Mouse (Mus musculus) stomach, postnatal 0 days (tissue): Measurements from ENCODE around the gene Bahcc1. TPM values are rescaled to one million over a fixed set of nuclear protein-coding genes. Genes with fewer than 3 reads are reported as not detected.

Experiments
- ATAC-seq: fragments of 200-750 bp; cut with Nextera tagmentation; 2 replicates; pipeline ENCODE4 v1.8.0; 2017; ENCODE audit not compliant: low FRiP score, low TSS enrichment
- DNase-seq: peaks from one replicate; pipeline ENCODE4 v3.0.0-alpha.2; 2016; ENCODE audit warnings: low spot score
- H3K27ac ChIP-seq: fragments of 300-500 bp; sonication (generic); replicated peaks from 2 replicates; pipeline ENCODE4 v1.5.1; 2014; ENCODE audit warnings: mild to moderate bottlenecking, control low read depth
- H3K27me3 ChIP-seq: fragments of 300-500 bp; sonication (generic); 2 replicates; pipeline ENCODE4 v1.6.1; 2014; ENCODE audit warnings: low read length; ENCODE audit not compliant: control insufficient read depth, insufficient read depth
- H3K36me3 ChIP-seq: fragments of 300-500 bp; sonication (generic); 2 replicates; pipeline ENCODE4 v1.6.1; 2014; ENCODE audit warnings: low read length, mixed read lengths; ENCODE audit not compliant: control insufficient read depth, insufficient read depth
- H3K4me1 ChIP-seq: fragments of 300-500 bp; sonication (generic); replicated peaks from 2 replicates; pipeline ENCODE4 v1.6.1; 2014; ENCODE audit warnings: antibody characterized with exemption; ENCODE audit not compliant: control insufficient read depth, insufficient read depth
- H3K4me2 ChIP-seq: fragments of 300-500 bp; sonication (generic); replicated peaks from 2 replicates; pipeline ENCODE4 v1.6.1; 2014; ENCODE audit warnings: low read depth, mild to moderate bottlenecking, control low read depth, moderate library complexity
- H3K4me3 ChIP-seq: fragments of 300-500 bp; sonication (generic); 2 replicates; pipeline ENCODE4 v1.5.1; 2014; ENCODE audit warnings: low read depth, low read length, control low read depth
- H3K9ac ChIP-seq: fragments of 300-500 bp; sonication (generic); 2 replicates; pipeline ENCODE4 v1.6.1; 2014; ENCODE audit warnings: mild to moderate bottlenecking, low read length, control low read depth, mixed read lengths
- H3K9me3 ChIP-seq: fragments of 300-500 bp; sonication (generic); 2 replicates; pipeline ENCODE4 v1.6.1; 2016; ENCODE audit warnings: low read length; ENCODE audit not compliant: control insufficient read depth
- CTCF ChIP-seq: IDR thresholded peaks from 2 replicates; pipeline ENCODE4 v1.5.1; 2016; ENCODE audit warnings: antibody characterized with exemption, low read depth, mild to moderate bottlenecking, moderate library complexity
- EP300 ChIP-seq: optimal IDR thresholded peaks from 2 replicates; pipeline ENCODE3; 2016; ENCODE audit warnings: antibody characterized with exemption
- WGBS: fragments of 180-500 bp; shearing (Covaris S2); extraction: QIAGEN DNeasy Blood & Tissue Kit; methylation state at CpG from one replicate; pipeline ENCODE4 v1.1.7; 2014; 5-methylcytosine and 5-hydroxymethylcytosine counted together
- polyA plus RNA-seq: library from polyadenylated mRNA; unstranded; fragments of >200 nt; fragmentation: Nextera tagmentation; extraction: Ambion mirVana; gene quantifications from 2 replicates; pipeline ENCODE4 v1.2.1, GENCODE M21; 2015

Gene Bahcc1
- polyA plus RNA-seq, 1 experiment from 2014 or later: 2.7 TPM

DNA sequence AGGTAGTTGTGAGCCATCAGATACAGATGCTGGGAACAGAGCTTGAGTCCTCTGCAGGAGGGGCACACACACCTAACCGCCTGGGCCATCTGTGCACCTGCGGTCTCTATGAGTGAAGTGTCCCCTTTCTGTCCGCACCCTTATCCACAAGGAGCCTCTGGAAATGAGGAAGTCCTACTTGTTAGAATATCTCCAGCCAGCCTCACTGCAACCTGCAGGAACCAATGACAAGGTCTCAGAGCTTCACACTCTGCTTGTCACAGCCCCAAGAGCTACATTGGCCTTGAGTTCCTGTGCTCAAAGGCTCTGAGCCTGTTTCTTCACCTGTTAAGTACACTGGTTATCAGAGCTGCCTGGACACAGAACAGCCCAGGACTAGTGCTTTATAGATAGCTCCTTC lies 30.4 kb downstream of the Bahcc1 start:
- no peaks in the 10 kb centered on the region for H3K27me3 ChIP-seq
- peaks cover 11% of the 10 kb centered on the region; the same call in 1 of the 2 replicates for H3K4me1 ChIP-seq
- H3K9me3 ChIP-seq: no peaks in the 10 kb centered on the region
- no peak for ATAC-seq
- H3K9ac ChIP-seq: no peak overlapping the region
- TF ChIP-seq CTCF: no peak
- TF ChIP-seq EP300: no peak
- DNase-seq: no peak
- no peak overlapping the region for H3K27ac ChIP-seq
- no peaks in the 10 kb centered on the region for H3K36me3 ChIP-seq
- H3K4me3 ChIP-seq: no peak overlapping the region
- WGBS: 86% methylated on average over 3 of the region's 3 CpGs
- no peak overlapping the region for H3K4me2 ChIP-seq

DNA sequence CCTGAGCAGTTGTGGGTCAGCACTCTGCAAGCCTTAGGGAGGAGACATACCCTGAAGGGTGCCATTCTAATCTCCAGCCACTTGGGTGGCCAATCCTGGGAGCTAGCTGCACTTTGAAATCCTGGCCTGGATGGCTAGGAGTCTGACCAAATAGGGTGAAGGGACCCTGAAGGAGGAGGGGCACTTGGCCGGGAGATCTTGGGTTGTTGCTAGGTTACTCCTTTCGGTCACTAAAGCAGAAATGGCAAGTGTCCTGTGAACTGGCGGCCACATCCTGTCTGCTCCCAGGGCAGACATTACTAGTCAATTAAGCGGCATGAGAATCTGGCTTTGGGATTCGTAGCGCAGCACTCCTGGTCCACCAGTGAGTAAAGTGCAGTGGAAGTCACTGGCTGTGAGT lies 31.3 kb downstream of the Bahcc1 start:
- Histone ChIP-seq H3K27ac (no peak overlapping the region), H3K27me3 (no peaks in the 10 kb centered on the region), H3K9ac (no peak overlapping the region), H3K4me2 (no peak overlapping the region), H3K9me3 (no peaks in the 10 kb centered on the region), H3K4me3 (no peak overlapping the region), H3K4me1 (peaks cover 11% of the 10 kb centered on the region; the same call in 1 of the 2 replicates), H3K36me3 (no peaks in the 10 kb centered on the region)
- ATAC-seq (no peak), DNase-seq (no peak)
- WGBS: 73% methylated on average over 6 of the region's 6 CpGs
- TF ChIP-seq EP300: no peak
- TF ChIP-seq CTCF: no peak

DNA sequence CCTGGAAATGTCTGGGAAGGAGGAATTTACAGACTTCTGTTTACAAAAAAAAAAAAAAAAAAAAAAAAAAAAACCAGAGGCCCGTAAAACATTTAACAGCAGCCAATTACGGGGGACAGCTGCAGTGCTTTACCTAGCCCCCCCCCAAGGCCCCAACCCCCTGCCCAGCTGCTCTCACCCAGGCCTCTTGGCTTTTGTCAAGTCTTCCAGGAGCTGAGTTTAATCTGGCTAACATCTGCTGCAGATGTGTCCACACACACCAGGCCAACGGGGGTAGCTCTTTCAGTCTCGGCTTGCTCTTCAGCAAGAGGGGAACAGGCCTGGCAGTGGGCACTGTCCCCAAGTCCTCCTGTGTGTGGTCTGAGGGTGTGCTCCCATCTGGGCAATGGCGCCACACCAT lies 32.7 kb downstream of the Bahcc1 start:
- Histone ChIP-seq H3K27me3 (no peaks in the 10 kb centered on the region), H3K4me1 (peaks cover 11% of the 10 kb centered on the region; the same call in 1 of the 2 replicates), H3K36me3 (no peaks in the 10 kb centered on the region), H3K9me3 (no peaks in the 10 kb centered on the region), H3K27ac (no peak overlapping the region), H3K9ac (no peak overlapping the region), H3K4me3 (no peak overlapping the region), H3K4me2 (no peak overlapping the region)
- DNase-seq (no peak), ATAC-seq (no peak)
- WGBS: 54% methylated on average over 5 of the region's 5 CpGs
- TF ChIP-seq CTCF: no peak
- no peak for TF ChIP-seq EP300

DNA sequence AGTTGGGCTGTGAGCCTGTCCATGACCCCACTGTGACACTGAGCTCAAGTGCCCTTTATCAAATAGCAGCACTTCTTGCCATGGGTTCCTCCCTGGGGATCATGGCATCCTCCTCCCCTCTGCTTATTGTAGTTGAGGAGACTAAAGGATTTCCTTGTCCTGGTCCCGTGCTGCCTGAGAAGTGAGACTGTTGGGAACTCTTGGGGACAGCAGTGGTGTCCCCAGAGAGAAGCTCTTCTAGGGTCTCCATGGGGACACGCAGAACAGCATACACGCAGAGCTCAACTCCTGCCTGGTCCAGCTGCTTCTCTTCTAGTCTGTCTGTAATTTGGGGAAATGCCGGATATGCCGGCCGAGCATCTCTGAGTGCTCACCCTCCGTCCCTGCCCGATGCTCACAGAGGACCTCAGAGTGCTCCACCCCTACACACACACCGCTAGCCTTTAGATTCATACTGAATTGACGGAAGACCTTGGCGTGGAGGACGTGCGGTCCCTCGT lies 33.6 kb downstream of the Bahcc1 start:
- no peak overlapping the region for H3K4me2 ChIP-seq
- peaks cover 1% of the 10 kb centered on the region for H3K36me3 ChIP-seq
- DNase-seq (no peak), ATAC-seq (no peak)
- no peak overlapping the region for H3K9ac ChIP-seq
- no peak overlapping the region for H3K27ac ChIP-seq
- no peaks in the 10 kb centered on the region for H3K9me3 ChIP-seq
- H3K27me3 ChIP-seq: no peaks in the 10 kb centered on the region
- peaks cover 7% of the 10 kb centered on the region; the same call in 1 of the 2 replicates for H3K4me1 ChIP-seq
- H3K4me3 ChIP-seq: no peak overlapping the region
- TF ChIP-seq EP300 (no peak), CTCF (no peak)
- WGBS: 68% methylated on average over 14 of the region's 14 CpGs

DNA sequence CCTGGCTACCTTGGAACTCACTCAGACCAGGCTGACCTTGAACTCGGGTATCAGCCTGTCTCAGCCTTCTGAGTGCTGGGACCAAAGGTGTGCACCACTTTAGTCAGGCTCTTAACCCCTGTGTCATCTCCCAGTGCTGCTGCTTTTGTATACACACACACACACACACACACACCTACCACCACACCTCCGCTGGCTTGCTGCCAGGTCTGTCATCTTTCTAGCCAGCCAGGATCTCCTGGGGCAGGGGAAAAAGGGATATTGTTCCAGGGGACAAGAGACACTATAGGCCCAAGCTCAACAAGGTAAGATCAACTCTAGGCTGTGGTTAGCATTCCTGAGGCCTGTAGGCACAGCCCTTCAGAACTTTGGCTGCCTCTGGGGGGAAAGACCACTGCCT lies 34.5 kb downstream of the Bahcc1 start:
- ATAC-seq: no peak
- H3K9ac ChIP-seq: no peak overlapping the region
- H3K4me3 ChIP-seq: no peak overlapping the region
- H3K27me3 ChIP-seq: no peaks in the 10 kb centered on the region
- H3K9me3 ChIP-seq: no peaks in the 10 kb centered on the region
- no peak overlapping the region for H3K4me2 ChIP-seq
- no peak for TF ChIP-seq CTCF
- TF ChIP-seq EP300: no peak
- peaks cover 9% of the 10 kb centered on the region for H3K36me3 ChIP-seq
- H3K4me1 ChIP-seq: peaks cover 3% of the 10 kb centered on the region; the same call in 1 of the 2 replicates
- no peak overlapping the region for H3K27ac ChIP-seq
- WGBS: 91% methylated on average over 2 of the region's 2 CpGs
- no peak for DNase-seq

DNA sequence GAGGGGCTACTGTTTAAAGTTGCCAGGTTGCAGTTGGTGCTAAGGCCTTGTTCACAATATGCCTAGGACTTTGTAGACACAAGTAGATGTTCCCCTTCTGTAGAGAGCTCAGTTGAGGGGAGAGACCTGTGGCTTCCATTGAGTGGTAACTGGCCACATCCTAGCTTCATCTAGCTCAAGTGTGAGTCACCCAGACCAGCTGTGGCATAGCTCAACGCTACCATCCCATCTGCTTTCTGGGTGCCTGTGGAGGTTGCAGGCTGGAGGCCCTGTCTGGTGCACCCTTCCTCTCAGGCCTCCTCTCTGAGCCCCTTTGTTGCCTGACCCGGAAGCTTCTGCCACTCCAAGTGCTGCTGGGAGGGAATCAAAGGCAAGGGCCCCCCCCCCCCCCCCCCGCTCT lies 34.9 kb downstream of the Bahcc1 start:
- no peak for TF ChIP-seq CTCF
- no peak for DNase-seq
- H3K9me3 ChIP-seq: no peaks in the 10 kb centered on the region
- H3K4me1 ChIP-seq: no peaks in the 10 kb centered on the region
- H3K4me3 ChIP-seq: no peak overlapping the region
- no peak overlapping the region for H3K4me2 ChIP-seq
- WGBS: 75% methylated on average over 2 of the region's 3 CpGs
- peaks cover 10% of the 10 kb centered on the region for H3K36me3 ChIP-seq
- no peaks in the 10 kb centered on the region for H3K27me3 ChIP-seq
- no peak overlapping the region for H3K27ac ChIP-seq
- H3K9ac ChIP-seq: no peak overlapping the region
- ATAC-seq: no peak
